Mouse (Mus musculus) activated CD4-positive, CD25-positive, alpha-beta regulatory T cell, adult 4 months (primary cell): Measurements from ENCODE around the gene Syn3. TPM values are rescaled to one million over a fixed set of nuclear protein-coding genes. Genes with fewer than 3 reads are reported as not detected.

Source experiments
- ATAC-seq: one replicate; pipeline ENCODE4 v1.8.0; 2017
- polyA plus RNA-seq, 2 experiments: library from polyadenylated mRNA; unstranded; fragments of 100-300 nt; shearing (Covaris generic); gene quantifications; one replicate each; pipeline ENCODE4 v1.2.1; 2017

The Syn3 gene
- polyA plus RNA-seq, 2 experiments from 2014 or later = 0.26 TPM; not detected in 1

DNA sequence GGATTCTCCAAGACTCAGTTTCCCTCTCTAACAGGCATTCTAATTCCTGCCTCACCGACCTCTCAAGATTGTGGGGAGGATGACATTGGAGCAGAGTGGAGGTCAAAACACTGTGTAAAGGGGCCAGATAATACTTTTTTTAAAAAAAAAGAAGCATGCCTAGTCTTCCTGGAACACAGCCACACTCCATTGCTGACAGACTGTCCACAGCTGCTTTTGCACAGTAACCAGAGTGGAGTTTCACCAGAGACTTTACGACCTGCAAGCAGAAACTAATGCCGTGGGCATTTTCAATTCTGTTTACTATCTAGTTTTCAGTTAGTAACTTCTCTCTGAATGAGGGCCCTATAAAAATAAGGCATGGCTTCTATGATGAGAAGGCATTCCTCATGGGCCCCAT is 297.7 kb downstream of the Syn3 start:
- no peak for ATAC-seq

DNA sequence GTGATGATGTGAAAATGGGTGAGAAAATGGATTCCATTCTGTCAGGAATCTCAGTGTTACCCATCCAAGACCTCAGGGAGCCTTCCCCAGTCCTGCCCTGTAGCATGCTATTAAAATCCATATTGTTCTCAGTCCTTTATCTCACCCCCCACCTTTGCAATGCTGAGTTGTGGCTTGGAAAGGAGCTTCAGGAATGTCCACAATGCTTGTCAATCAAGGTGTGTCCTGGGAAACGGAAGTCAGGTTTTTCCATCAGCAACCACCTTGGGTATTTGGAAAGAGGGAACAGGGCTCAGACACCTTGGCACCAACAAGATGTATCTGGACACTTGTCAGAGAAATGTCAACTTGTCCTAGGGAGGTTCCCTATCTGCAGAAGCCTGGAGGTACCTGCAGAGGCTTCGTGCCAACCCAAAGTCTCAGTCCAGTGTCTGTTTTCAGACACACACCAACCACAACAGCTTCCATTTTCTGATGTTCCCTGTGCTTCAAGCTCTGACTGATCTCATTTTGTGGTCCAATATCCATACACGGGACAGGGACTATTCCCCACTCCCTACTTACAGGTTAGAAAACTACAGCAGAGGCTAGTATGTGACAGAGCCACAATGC is 302.2 kb downstream of the Syn3 start:
- ATAC-seq = no peak

GRCm38 (mm10) chr10:86194722-86195121 is 304.0 kb downstream of the Syn3 start:
- no peak for ATAC-seq

GRCm38 (mm10) chr10:86193863-86194434 is 304.7 kb downstream of the Syn3 start:
- ATAC-seq = no peak

- no peak for ATAC-seq
Observed at GRCm38 (mm10) chr10:86188614-86189013, 310.1 kb downstream of the Syn3 start.

GRCm38 (mm10) chr10:86187881-86188280 is 310.8 kb downstream of the Syn3 start:
- ATAC-seq = no peak

- ATAC-seq = no peak
Observed at GRCm38 (mm10) chr10:86183148-86183885, 315.4 kb downstream of the Syn3 start.

DNA sequence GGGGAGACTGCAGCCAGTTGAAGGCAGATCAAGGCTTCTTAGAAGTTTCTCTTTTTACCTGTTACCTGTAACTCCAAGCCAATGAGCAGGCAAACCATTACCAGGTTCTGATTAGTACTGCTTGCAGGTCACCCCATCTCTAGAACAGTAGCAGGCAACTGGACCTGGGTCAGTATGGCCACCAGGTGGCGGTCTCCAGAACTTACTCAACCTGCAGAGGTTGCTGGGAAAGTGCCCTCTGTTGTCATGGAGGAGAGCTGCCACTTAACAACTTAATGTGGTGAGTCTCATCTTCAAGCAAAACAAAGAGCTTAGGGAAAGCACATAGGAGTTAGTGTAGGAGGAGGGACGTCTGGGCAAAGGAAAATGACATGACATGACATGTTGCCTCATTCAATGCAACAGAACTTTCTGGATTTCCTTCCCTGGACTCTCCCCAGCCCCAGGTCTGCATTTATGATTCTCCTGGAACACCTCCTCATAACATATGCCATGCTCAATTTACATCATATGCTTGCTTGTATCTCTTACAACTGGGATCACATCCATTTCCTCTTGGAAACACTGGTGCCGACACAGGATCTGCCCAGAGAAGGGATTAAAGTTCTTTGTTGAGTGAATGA is 316.4 kb downstream of the Syn3 start:
- ATAC-seq = no peak

- ATAC-seq = no peak
Observed at GRCm38 (mm10) chr10:86176411-86176810, 322.3 kb downstream of the Syn3 start.

GRCm38 (mm10) chr10:86174017-86174416 is 324.7 kb downstream of the Syn3 start:
- ATAC-seq = no peak

DNA sequence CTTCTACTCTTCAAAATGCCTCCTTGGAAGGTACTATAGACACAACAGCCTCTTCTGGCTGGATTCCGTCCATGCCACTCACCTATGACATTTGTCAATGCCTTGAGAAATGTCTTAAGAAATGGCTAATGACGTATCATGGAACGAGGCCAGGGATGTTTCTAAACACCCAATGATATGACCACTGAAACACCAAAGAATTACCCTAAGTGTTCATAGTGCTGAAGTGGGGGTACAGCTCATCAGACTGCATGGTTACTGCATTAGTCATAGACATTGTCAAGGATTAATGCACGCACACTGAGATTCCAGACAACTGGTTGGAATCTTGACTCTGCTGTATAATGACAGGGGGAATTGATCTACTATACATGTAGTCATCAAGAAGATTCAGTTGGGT is 325.4 kb downstream of the Syn3 start:
- no peak for ATAC-seq

DNA sequence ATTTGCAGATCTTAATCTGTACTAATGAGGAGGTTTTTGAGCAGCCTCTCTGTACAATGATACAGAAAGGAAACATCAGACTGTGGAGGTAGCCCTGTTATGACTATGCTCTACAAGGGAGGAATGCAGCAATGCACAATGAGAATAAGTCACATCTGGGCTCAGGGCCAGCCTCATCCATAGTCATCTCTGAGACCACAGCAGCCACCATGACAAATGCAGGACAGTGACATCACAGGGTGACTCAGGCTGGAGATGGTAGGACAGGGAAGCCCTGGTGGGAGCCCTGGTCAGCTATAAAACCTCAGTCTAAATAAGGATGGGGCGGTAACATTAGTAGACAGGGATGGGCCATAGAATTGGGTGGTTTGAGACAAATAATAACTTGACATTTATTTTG is 327.4 kb downstream of the Syn3 start:
- no peak for ATAC-seq

- ATAC-seq = no peak
Observed at GRCm38 (mm10) chr10:86168084-86168483, 330.6 kb downstream of the Syn3 start.

DNA sequence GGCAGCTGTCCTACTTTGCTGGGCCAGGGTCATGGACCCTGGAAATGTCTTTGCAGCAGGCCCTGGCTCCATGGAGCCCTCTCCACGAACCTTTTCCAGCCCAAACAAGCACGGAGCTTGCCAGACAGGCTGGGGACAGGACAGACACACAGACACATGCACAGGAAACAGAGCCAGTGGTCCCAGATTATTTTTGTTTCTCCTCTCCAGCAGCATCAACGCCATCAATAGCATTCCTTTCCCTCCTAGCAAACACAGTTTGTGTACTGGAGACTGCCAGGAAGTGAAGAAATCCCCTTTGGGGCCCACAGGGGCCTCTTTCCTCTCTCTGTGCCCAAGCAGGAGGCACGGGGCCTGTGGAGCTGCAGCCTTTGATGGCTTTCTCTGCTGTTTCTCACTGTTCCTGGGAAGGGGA is 331.8 kb downstream of the Syn3 start:
- no peak for ATAC-seq

- ATAC-seq = no peak
Observed at GRCm38 (mm10) chr10:86164098-86164497, 334.6 kb downstream of the Syn3 start.

DNA sequence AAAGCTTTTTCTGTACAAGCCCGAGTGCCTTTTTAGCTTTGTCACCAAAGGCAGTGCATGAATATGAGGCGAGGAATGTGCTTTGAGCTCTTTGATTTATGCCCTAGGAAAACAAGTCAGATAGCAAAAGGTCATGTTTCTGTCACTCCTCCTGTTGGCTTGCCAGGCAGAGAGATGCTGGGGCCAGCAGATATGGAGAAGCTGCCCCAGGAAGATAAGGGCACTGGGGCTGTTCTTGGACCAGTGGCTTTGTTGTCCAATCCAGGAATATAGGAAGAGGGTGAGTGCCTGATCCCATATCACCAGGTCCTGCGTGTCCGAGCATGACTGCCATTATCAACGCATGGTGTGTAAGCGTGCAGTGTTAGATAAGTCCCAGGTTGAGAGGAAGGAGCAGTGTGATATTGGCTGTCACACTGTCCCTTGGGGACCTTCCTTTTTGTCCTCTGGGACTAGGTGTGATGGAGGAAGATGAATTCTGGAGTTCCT is 336.9 kb downstream of the Syn3 start:
- no peak for ATAC-seq

DNA sequence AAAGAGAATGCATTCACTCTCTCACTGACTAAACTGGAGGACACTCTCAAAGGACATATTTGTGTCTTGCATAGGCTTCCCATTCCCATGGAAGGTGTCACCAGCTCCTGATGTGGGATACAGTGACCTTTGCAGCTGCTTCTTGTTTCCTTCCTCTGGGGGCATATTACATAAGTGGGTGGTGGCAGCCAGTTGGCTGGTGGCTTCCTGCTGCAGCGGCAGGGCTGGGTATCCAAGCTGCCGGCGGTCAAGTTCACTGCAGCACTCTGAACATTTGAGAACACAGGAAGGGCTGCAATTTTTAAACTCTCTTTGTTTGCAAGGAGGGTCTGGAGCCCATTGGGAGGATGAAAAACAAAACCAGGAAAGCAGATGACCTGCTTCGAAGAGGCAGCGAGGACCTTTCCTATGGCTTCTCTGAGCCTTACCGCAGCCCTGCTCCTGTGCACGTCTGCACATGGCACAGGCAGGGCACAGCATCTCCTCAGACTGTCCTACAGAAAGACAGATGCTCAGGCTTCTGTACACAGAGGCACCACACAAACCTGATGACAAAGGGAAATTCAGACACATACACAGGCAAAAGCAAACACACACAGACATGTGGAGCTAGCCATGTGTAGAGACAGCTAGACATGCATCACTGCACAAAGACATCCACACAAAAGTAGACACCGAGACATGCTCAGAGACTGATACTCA is 340.3 kb downstream of the Syn3 start:
- ATAC-seq = no peak

- no peak for ATAC-seq
Observed at GRCm38 (mm10) chr10:86155344-86155743, 343.4 kb downstream of the Syn3 start.

- no peak for ATAC-seq
Observed at GRCm38 (mm10) chr10:86153221-86153620, 345.5 kb downstream of the Syn3 start.

- ATAC-seq = no peak
Observed at GRCm38 (mm10) chr10:86151357-86151756, 347.3 kb downstream of the Syn3 start.

GRCm38 (mm10) chr10:86150076-86150475 is 348.6 kb downstream of the Syn3 start:
- ATAC-seq = no peak

- no peak for ATAC-seq
Observed at GRCm38 (mm10) chr10:86149029-86149818, 349.5 kb downstream of the Syn3 start.
